Mouse (Mus musculus) cerebellum, adult 8-10 months (tissue): ENCODE results near the gene Lnx2.

Experiments used
- DNase-seq: peaks from one replicate; pipeline ENCODE4 v3.0.0; 2022

The Lnx2 gene

DNA sequence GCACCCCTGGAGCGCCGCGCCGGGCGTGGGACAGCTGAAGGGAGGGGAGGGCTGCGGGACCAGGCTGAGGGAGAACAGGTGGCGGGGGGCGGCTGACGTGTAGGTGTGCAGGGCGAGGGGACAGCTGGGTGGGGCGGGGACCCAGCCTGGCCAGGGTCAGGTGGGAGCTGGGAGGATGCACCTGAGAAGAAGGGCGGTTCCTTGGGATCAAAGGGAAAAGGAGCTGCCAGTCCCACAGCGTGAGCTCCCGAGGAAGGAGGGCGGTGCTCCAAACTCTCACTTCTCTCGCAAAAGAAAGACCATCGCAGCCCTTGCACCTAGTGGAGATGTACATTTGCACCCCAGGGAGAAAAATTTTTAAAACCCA, 396 bp upstream of the Lnx2 start, which contains the start of gene Polr1d:
Polr1d (plus strand) TSS at position 252 of the 367 bp plus-strand sequence.
- no peak for DNase-seq

DNA sequence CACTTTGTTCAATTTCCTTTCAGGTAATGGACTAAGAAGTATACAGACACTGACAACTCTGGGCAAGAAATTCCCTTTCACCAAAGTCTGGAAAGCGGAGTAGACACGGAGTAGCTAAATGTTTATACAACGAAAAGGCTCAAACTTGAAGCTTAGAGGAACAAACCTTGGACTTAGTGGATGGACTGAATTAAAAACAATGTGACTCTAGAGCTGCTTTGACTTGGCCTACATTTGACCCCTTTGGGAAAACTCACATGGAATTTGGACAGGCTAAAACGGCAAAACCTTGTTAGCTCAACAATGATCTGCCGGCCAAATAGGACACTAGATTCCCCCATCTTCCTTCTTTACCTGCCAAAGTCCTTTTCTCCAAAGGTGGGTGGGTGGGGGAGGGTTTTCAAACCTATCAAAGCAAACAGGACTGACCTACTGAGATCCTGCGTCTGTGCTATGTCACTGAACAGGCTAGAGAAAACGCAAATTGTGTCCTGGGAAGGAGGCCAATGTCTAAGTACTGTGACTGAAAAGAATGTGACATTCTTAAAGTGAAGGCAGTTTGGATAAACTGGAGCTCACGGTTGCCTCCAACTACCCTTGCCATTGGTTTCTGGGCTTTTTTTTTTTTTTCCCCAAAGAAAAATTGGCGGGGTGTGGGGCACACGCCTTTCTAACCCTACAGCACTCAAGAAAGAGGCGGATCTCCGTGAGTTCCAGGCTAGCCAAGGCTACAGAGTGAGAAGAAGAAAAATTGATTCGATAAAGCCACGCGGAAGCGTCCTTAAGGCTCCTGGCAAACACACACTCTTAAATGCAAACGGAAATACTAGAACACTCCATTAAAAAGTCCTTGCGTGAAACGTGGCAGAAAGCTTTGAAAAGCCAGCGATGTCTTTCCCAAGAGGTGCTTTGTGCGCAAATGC, 1.0 kb downstream of the Lnx2 start:
- DNase-seq, result no peak

DNA sequence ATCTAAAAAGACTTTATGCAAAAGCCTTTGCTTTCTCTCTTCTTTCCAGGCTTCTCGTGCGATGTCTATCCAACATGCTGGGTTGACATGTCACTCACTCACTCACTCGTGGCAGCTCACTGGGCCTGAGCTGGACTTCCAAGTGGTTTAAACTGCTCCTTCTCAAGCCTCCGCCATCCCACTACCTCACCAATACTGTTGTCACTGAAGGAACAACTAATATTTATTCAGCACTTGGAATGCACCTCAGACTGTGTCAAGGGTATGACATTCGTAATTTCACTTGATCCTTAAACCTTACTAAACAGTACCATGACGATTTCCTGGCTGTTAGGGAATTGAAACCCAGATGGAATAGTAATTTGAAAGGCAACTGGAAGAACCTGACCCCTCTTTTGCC, 2.6 kb downstream of the Lnx2 start:
- no peak for DNase-seq

DNA sequence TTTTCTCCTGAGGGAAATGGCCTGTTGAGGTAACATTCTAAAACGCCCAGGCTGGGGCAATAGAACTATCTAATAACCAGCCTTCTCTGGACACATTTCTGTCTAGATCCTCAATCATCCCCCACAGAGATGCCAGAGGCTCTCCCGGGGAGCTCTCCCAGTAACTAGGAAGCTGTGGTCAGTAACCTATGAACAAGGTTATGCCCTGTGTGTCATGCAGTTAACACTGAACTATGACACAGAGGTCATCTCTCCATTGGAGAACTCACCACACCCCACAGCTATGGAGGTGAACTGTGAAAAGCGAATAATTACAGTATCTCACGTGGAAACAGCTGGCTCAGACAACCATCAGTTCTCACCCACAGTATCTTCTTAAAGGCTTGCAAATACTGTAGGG, 4.5 kb downstream of the Lnx2 start:
- DNase-seq, result no peak

DNA sequence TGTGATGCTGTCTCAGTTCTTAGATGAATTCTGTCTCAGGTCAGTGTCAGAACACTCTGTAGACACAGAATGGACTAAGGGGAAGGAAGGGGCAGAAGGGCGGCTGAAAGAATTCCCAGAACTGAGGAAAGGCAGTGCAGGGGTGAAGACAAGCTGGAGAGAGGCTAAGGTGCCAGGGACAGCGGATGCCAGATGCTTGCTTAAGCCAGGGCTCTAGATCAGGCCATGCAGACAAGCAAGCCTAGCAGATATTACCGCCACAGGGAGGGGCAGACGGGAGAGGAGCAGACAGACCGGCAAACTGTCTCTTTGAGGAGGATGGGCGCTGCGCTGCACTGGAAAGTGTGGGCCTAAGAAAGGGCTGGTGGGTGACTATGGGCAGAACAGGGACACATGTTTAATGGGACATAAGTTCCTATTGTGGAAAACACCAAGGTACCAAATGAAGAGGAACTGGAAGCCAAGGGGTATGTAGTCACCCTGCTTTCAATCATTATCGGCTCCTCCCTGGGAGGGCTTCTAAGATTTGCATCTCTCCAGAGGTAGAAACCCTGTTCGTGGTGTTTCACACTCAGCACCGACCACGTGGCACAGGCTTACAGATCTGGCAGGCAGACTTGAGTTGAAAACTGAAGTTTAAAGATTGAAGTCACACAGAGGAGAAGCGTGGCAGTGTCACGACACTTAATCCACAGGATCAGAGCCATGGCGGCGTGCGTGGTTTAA, 5.4 kb downstream of the Lnx2 start:
- no peak for DNase-seq

DNA sequence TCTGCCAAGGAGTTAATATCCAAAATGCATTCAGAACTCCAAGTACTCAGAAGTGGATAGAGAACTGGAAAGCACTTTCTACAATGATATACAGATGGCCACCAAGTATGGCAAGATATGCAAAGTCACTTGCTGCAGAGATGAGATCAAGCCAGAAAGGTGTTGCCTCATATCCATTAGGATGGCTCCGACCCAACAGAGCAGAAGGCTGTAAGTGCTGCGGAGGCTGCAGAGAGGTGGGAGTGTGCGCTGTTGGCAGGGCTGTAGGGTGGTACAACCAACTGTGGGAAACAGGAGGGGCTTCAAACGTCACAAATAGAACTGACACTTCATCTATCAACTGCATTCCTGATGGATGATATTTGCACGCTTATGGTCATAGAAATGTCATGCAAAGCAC, 7.5 kb downstream of the Lnx2 start:
- peak; percentile 74 for DNase-seq

DNA sequence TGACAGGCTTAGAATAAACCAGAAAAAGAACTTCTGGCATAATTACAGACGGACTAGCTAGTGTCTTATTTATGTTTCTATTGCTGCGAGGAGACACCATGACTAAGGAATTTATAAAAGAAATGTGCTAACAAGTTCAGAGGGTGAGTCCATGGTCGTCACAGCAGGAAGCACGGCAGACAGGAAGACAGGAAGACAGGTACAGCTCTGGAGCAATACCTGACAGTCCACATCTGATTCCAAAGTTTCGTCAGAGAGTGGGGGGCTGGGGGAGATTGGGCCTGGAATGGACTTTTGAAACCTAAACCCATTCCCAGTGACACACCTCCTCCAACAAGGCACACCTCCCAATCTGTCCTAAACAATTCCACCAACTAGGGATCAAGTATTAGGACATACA, 9.4 kb downstream of the Lnx2 start:
- DNase-seq, result no peak

DNA sequence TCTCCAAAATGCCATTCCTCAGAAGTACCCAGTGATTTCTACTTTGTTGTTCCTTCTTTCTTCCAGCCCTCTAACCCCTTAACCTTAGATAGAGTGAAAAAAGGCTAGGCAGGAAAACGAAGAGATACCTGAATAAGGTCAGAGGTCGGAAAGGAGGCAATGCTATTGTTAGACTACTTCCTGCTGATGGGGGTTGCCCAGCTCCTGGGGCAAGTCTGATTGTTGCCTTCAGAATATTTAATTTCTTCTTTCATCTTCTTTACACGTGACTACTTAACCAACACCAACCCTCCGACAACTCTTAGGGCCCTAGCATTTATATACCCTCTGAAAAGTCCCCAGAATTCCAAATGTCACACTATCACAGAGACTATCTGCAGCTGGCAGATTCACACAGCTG, 10.3 kb downstream of the Lnx2 start:
- no peak for DNase-seq

DNA sequence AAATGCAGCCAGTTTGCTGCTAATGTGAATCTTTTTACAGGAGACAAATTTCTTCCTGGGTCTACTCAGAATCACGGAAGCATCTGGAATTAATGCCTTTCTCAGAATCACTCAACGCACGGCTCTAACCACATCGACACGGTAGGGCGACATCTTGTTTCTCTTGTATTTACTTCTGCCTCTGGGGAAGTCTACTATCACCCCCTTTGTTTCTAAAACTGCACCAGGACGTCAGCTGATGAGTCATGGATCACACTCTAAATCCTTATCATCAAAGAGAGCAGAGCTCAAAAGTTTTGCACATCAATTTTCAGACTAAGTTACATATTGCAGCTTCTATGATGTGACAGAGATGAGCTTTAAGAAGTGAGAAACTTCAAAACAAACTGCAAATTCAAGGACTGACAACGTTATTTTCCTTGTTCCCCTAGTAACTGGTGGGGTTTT, 13.1 kb downstream of the Lnx2 start:
- no peak for DNase-seq

DNA sequence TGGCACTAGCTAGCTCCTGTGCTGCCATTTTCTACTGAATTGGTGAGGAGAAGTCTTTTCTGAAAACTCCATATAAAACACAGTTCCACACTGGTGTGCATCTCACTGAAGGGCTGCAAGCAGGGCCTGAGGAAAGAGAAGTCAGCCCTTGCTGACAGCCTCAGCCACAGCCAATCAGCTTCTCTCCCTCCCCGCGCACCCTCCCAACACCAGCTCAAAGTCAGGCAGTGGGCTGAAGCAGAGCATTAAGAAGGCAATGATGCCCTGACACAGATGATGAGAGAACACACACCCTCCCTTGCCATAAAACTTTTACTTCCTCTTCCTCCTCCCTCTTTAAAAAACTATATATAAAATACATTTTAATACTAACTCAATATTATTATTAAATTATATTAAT, 16.4 kb downstream of the Lnx2 start:
- DNase-seq, result no peak

DNA sequence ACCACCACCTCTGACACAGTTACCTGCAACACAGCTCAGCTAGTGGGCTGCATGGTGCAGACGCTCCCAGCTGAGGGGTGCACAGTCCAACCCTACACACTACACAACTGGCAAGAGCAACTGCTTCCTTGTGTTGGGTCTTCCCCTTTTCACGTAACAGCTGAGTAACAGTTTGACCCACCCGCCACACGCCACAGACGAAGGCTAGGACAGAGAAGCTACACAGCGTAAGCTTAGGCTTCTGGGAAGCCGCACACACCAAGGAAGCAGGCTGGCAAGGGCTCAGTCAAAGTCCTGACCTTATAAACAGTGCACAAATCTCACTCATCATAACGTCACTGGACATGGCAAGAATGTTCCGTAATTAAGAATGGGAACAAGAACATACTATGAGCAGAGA, 17.1 kb downstream of the Lnx2 start:
- DNase-seq, result no peak

DNA sequence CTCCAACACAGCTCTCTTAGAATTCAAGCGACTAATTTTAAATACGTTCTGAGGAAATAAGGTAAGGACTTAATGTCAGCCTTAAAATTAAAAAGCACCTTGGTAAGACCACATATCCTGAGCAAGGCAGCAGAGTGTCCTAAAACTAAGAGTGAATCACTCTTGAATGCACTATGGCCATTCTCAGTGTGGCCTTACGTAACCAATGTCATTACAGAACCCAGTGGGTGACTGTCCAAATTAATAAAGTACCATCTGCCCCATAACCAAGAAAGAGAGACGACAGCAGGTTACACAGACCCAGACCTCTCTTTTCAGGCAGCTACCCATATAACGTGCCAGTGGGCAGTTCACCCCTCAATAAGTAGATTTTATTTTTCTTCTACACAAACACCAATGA, 17.7 kb downstream of the Lnx2 start:
- peak; percentile 72 for DNase-seq

DNA sequence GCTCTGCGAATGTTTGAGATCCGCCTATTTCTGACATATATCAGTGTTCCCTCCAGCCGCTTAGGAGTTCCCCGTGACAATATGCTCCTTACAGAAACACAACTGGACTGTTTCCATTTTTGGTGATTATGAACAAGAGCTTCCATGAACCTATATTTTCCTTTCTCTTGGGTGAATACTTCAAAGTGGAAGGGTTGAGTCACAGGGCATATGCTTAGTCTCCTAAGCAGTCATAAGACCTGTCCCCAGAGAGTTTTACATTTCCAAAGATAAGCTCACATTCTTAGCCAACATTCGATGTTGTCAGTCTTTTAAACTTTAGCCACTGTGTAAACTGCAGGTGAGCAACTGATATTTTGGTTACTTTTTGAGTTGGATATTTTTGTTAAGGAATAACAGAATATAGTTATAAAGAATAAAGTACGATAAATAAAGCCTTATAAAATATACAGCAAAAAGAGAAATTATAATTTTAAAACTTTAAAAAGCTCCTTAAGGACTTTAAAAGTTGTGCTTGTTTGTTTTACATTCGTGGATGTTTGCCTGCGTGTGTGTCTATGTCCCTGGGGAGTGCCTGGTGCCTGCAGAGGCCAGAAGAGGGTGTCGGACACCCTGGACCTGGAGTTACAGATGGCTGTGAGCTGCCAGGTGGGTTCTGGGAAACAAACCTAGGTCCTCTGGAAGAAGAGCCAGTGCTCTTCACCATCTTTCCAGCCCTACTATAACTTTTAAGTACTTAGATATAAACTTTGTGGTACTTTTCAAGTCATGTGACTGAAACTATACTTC, 18.6 kb downstream of the Lnx2 start:
- DNase-seq, result no peak

DNA sequence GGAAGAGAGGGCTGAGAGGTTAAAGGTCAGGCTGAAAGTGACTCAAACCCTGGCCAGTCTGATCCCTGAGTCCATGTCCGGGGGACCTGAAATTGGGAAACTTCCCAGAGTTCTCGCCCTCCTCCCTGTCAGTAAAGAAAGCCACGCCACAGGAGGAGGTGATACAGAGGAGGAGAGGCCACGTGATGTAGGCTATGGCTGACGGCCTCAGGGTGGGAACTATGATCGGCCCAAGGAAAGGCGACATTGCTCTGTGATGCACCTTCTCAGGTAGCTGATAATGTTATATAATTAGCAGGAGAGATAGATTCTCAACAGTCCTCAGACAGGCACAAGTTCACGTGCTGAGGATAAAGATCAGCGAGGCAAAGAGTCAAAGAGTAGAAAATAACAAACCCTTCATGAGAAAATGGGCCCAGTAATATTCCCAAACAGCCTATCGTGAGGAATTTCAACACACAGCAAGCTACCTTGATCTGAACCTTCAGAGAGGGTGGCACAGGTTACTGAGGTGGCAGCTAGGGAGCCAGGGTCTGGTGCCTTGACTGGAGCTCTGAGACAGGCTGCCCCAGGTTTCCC, 19.6 kb downstream of the Lnx2 start:
- DNase-seq, result no peak

DNA sequence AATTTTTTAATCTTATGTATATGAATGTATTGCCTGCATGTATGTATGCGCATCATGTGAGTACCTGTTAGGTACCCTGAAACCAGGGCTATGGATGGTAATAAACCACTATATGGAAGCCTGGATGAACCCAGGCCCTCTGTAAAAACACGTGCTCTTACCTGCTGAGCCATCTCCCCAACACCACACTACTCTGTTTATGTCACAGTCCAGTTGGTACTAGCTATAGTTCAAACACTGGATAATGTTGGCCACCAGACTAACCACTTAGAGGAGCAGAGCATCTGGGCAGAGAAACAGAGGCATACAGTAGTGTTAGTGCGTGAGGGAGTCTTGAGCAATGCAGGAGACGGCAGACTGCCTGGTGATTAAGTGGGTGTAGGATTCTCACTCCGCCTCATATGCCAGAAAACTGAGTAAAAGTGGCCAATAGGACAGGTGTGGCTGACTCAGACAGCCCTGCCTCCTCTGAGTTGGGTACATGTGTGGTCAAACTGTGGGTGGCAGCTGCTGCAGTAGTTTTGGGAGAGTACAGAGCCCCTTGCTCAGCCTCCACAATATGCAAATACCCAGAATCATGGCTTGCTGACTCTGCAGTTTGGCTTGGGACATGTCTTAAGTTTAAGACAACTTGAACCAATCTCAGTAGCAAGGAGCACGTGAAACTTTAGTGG, 20.7 kb downstream of the Lnx2 start:
- DNase-seq, result no peak

DNA sequence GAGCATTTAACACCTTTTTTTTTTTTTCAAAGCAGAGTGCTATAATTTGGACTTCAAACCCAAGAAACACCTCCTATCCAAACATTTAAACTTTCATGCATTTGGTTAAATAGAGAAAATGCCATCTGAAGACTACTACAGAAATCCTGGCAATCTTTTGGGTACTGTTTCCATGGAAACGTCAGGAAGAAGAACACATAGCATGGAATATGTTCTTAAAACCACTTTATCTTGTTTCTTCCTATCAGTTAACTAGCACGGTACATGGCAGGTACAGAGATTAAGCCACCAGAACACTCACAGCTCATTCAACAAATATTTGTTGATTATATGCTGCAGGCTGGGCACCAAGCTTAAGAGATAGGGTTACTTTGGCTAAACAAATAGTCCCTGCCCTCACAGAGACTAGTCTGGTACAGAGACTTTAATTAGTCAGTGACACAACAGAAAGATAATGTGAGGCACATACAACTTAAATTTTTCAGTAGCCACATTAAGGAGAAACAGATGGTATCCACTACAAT, 21.6 kb downstream of the Lnx2 start:
- no peak for DNase-seq

DNA sequence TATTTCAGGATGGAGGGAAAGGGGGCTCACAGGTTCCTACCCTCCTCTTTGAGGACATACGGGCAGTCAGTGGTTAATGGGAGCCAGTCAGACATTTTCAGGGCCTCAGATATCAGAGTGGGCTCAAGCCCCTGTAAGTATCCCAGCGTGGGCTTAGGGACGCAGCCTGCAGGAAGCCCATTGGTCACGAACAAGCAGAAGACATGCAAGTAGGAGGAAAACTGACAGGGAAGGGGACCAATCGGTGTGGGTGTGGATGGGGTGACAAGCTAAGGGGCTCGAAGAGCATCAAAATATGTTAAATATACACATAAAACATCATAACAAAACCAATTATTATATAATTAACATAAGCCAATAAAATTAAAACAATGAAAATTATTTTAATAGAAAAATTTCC, 22.1 kb downstream of the Lnx2 start:
- DNase-seq, result no peak

DNA sequence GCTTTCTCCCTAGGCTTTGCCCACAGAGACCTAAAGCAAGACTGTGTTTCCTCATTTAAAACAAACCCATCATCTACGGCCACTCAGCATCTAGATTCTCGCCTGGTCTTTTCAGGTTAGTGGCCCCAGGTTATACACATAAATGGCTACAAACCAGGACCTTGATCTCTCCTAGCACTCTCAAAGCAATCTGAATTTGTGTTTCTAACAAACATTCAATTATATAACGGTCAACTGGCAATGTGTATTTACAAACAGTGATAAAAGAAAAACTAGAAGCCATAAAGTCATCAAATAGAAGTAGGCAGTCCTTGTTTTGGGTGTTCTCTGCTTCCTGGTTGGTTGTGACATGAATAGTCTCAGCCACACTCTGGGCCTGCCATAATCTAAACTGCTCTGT, 22.9 kb downstream of the Lnx2 start:
- DNase-seq, result no peak

DNA sequence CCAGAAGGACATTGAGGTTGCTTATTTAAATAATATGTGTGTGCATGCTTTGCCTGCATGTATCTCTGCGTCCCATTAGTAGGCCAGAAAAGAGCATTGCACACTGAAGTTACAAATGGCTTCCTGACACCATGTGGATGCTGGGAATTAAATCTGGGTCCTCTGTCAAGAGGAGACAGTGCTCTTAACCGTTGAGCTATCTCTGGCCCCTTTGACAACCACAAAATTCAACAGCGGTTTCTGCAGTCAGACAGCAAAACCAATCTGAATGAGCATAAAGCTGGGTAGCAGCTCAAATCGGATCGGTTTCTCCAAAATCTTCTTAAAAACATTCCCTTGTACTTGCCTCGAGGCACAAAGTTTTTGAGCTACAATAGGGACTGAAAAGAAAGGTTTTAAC, 23.3 kb downstream of the Lnx2 start:
- DNase-seq, result no peak

DNA sequence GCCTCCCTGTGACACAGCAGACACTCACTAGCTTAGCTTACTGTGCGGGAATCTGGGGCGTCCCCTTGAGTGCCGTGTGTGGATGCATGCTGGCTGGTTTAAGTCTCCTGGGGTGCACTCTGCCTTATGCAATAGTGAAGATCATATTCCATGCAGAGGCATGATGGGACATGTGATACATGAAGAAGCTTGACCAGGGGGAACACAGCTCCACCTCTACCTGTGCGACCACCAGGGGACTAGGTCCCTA, 24.2 kb downstream of the Lnx2 start:
- DNase-seq, result no peak

DNA sequence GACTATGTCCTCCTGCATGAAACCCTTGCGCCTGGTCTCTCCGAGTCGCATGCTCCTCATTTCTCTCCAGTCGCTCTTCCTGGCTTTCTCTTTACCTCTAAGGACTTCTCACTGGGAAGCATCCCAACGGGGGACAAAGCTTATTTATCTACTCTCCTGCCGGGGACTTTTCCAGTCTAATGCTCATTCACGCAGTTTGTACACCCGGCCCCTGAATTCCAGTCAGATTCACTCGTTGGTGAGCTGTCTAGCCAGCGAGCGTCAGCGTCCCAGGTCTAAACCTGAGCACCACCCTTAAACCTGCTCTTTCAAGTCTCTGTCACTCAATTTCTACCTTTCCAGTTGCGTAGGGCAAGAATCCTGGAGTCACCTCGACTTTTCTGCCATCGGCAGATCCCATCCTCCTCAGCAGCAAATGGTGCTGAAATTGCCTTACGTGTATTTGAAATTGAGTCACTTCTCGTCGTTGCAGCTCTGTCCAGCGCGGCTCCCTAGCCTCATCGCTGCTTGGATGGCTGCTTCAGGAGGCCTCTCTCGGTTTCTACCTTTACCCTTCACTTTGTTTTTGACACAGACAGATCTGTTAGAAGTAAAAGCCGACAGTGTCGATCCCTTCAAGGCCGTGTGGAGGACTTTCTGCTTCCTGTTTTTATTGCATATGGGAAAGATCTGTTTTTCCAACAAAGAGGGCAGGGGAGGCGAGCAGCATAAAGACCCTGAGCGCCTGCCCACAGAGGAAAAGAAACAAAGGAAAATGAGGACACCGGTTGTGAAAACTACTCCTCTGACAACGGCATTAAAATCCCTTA, 24.7 kb downstream of the Lnx2 start:
- no peak for DNase-seq
